Mouse (Mus musculus): ENCODE measurements around the gene Ssh2.

Gene Ssh2

GRCm38 (mm10) chr11:77441020-77441419, 224.9 kb downstream of the Ssh2 start:
- in situ Hi-C loops (cut with MboI; ENCODE audit: low pct_unique_long_range_greater_than_20kb in 1 of 2, low sequenced_read_pairs in 2 of 2, unreplicated experiment in 1 of 2): loop anchor here in 1 of 2 experiments (10.0 kb wide), 1 partner anchor 346 kb away; no protein-coding TSS in a partner anchor

- in situ Hi-C loops (cut with MboI; ENCODE audit: low pct_unique_long_range_greater_than_20kb in 1 of 2, low sequenced_read_pairs in 2 of 2, unreplicated experiment in 1 of 2): loop anchor here in 1 of 2 experiments (10.0 kb wide), 1 partner anchor 348 kb away; no protein-coding TSS in a partner anchor
These were observed 226.4 kb downstream of the Ssh2 start for GRCm38 (mm10) chr11:77442186-77443170.

- in situ Hi-C loops (cut with MboI; ENCODE audit: low pct_unique_long_range_greater_than_20kb in 1 of 2, low sequenced_read_pairs in 2 of 2, unreplicated experiment in 1 of 2): loop anchor here in 1 of 2 experiments (10.0 kb wide), 1 partner anchor 350 kb away; no protein-coding TSS in a partner anchor
These were observed 228.9 kb downstream of the Ssh2 start for GRCm38 (mm10) chr11:77444939-77445338.

GRCm38 (mm10) chr11:77446628-77447041, 230.5 kb downstream of the Ssh2 start:
- in situ Hi-C loops (cut with MboI; ENCODE audit: low pct_unique_long_range_greater_than_20kb in 1 of 2, low sequenced_read_pairs in 2 of 2, unreplicated experiment in 1 of 2): loop anchor here in 1 of 2 experiments (10.0 kb wide), 1 partner anchor 352 kb away; no protein-coding TSS in a partner anchor

GRCm38 (mm10) chr11:77449224-77449623, 233.1 kb downstream of the Ssh2 start:
- in situ Hi-C loops (cut with MboI; ENCODE audit: low pct_unique_long_range_greater_than_20kb in 1 of 2, low sequenced_read_pairs in 2 of 2, unreplicated experiment in 1 of 2): loop anchor here in 1 of 2 experiments (10.0 kb wide), 1 partner anchor 354 kb away; no protein-coding TSS in a partner anchor

- in situ Hi-C loops (cut with MboI; ENCODE audit: low pct_unique_long_range_greater_than_20kb in 1 of 2, low sequenced_read_pairs in 2 of 2, unreplicated experiment in 1 of 2): no loop called here
These were observed 235.6 kb downstream of the Ssh2 start for GRCm38 (mm10) chr11:77451670-77452069.

- in situ Hi-C loops (cut with MboI; ENCODE audit: low pct_unique_long_range_greater_than_20kb in 1 of 2, low sequenced_read_pairs in 2 of 2, unreplicated experiment in 1 of 2): no loop called here
These were observed 237.3 kb downstream of the Ssh2 start for GRCm38 (mm10) chr11:77453388-77453787.

GRCm38 (mm10) chr11:77455770-77456510, 239.9 kb downstream of the Ssh2 start:
- in situ Hi-C loops (cut with MboI; ENCODE audit: low pct_unique_long_range_greater_than_20kb in 1 of 2, low sequenced_read_pairs in 2 of 2, unreplicated experiment in 1 of 2): no loop called here

GRCm38 (mm10) chr11:77456866-77457265, 240.8 kb downstream of the Ssh2 start:
- in situ Hi-C loops (cut with MboI; ENCODE audit: low pct_unique_long_range_greater_than_20kb in 1 of 2, low sequenced_read_pairs in 2 of 2, unreplicated experiment in 1 of 2): no loop called here

GRCm38 (mm10) chr11:77461856-77462255, 245.8 kb downstream of the Ssh2 start:
- in situ Hi-C loops (cut with MboI; ENCODE audit: low pct_unique_long_range_greater_than_20kb in 1 of 2, low sequenced_read_pairs in 2 of 2, unreplicated experiment in 1 of 2): no loop called here

GRCm38 (mm10) chr11:77462283-77463100, 246.4 kb downstream of the Ssh2 start, which contains the start of gene Coro6:
Gene Coro6, plus strand, starts transcription at chr11:77462411.
- in situ Hi-C loops (cut with MboI; ENCODE audit: low pct_unique_long_range_greater_than_20kb in 1 of 2, low sequenced_read_pairs in 2 of 2, unreplicated experiment in 1 of 2): no loop called here

- in situ Hi-C loops (cut with MboI; ENCODE audit: low pct_unique_long_range_greater_than_20kb in 1 of 2, low sequenced_read_pairs in 2 of 2, unreplicated experiment in 1 of 2): no loop called here
These were observed 247.0 kb downstream of the Ssh2 start for GRCm38 (mm10) chr11:77463101-77463445.

GRCm38 (mm10) chr11:77463786-77464185, 247.7 kb downstream of the Ssh2 start:
- in situ Hi-C loops (cut with MboI; ENCODE audit: low pct_unique_long_range_greater_than_20kb in 1 of 2, low sequenced_read_pairs in 2 of 2, unreplicated experiment in 1 of 2): no loop called here

- in situ Hi-C loops (cut with MboI; ENCODE audit: low pct_unique_long_range_greater_than_20kb in 1 of 2, low sequenced_read_pairs in 2 of 2, unreplicated experiment in 1 of 2): no loop called here
These were observed 248.6 kb downstream of the Ssh2 start for GRCm38 (mm10) chr11:77464684-77465083.

- in situ Hi-C loops (cut with MboI; ENCODE audit: low pct_unique_long_range_greater_than_20kb in 1 of 2, low sequenced_read_pairs in 2 of 2, unreplicated experiment in 1 of 2): no loop called here
These were observed 249.0 kb downstream of the Ssh2 start for GRCm38 (mm10) chr11:77465111-77465510.

- in situ Hi-C loops (cut with MboI; ENCODE audit: low pct_unique_long_range_greater_than_20kb in 1 of 2, low sequenced_read_pairs in 2 of 2, unreplicated experiment in 1 of 2): no loop called here
These were observed 250.5 kb downstream of the Ssh2 start for GRCm38 (mm10) chr11:77466544-77466943.

- in situ Hi-C loops (cut with MboI; ENCODE audit: low pct_unique_long_range_greater_than_20kb in 1 of 2, low sequenced_read_pairs in 2 of 2, unreplicated experiment in 1 of 2): no loop called here
These were observed 251.1 kb downstream of the Ssh2 start for GRCm38 (mm10) chr11:77467157-77467556.

GRCm38 (mm10) chr11:77467784-77468183, 251.7 kb downstream of the Ssh2 start:
- in situ Hi-C loops (cut with MboI; ENCODE audit: low pct_unique_long_range_greater_than_20kb in 1 of 2, low sequenced_read_pairs in 2 of 2, unreplicated experiment in 1 of 2): no loop called here
